Mouse (Mus musculus): ENCODE results near the gene Gcm1.

DNA sequence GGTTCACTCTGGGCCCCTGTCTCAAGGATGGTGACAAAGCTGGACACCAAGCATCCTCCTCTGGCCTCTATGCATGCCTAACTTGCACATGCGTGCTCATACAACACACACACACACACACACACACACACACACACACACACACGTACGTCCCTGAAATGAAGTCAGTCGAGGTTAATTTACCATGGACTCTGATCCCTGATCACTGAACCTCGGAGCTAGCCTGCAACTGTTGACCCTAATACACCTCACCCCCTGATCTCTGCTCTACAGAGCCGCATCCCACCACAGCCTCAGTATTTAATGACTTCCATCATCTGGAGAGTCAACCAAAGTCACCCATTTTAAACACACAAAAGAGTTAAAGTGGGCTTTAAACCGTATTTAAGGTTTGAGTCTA is 35.9 kb upstream of the Gcm1 start:
- TF ChIP-seq CTCF (IDR thresholded peaks at IDR 0.05; ENCODE audit: low read depth) (no peak), EP300 (optimal IDR thresholded peaks at IDR 0.05) (no peak)

Data from stomach, postnatal 0 days (tissue).